Mouse (Mus musculus): ENCODE results near the gene Mllt3. TPM values are rescaled to one million over a fixed set of nuclear protein-coding genes. Genes with fewer than 3 reads are reported as not detected.

Gene Mllt3
- polyA plus RNA-seq, 1 experiment from 2014 or later: 27.5 TPM

DNA sequence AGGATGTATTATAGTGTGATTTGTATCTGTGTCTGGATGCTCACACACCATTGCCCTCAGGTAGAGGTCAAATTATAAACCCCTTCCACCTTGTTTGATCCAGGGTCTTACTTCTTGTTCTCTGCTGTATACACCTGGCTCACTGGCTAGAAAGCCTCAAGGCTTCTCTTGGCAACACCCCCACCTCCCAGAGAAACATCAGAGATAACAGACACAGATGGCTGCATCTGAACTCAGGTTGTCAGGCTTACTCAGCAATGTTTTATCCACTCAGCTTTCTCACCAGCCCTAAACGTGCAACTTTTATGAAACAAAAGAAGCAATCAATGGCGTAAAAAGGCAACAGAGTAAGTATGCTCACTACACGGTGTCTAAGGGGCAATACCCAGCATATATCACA is 75.3 kb downstream of the Mllt3 start:
- Histone ChIP-seq H3K27ac (ENCODE audit: low read length) (no peak overlapping the region), H3K9me3 (ENCODE audit: low read length) (no peaks in the 10 kb centered on the region), H3K4me2 (replicated peaks; ENCODE audit: low read depth, low read length) (no peak overlapping the region), H3K4me3 (ENCODE audit: low read length) (no peak overlapping the region), H3K27me3 (ENCODE audit: insufficient read depth, low read length) (no peaks in the 10 kb centered on the region), H3K4me1 (ENCODE audit: insufficient read depth, low read length) (peaks cover 31% of the 10 kb centered on the region), H3K36me3 (ENCODE audit: insufficient read depth, low read length) (no peaks in the 10 kb centered on the region), H3K9ac (replicated peaks; ENCODE audit: low read length) (no peak overlapping the region)
- no peak for ATAC-seq (ENCODE audit: low FRiP score, low TSS enrichment)
- 55% methylated on average over 3 of the region's 3 CpGs for WGBS

DNA sequence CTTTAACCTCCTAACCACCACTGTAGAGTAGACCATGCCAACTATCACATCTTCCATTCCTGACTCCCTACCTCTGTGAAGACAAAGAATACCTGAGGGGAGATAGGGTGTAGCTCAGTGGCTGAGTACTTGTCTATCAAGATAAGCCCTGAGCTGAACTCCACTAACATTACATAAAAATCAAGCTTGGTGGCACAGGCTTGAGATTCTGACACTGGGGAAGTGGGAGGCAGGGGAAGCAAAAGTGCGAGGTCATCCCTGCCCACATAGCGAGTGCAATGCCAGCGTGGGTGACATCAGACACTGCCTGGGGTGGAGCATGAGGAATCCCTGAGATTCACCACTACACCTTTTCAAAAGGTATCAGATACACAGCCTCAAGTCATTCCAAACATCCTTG is 76.0 kb downstream of the Mllt3 start:
- 77% methylated on average over 3 of the region's 3 CpGs for WGBS
- Histone ChIP-seq H3K27me3 (ENCODE audit: insufficient read depth, low read length) (no peaks in the 10 kb centered on the region), H3K4me2 (replicated peaks; ENCODE audit: low read depth, low read length) (no peak overlapping the region), H3K27ac (ENCODE audit: low read length) (no peak overlapping the region), H3K36me3 (ENCODE audit: insufficient read depth, low read length) (no peaks in the 10 kb centered on the region), H3K9ac (replicated peaks; ENCODE audit: low read length) (no peak overlapping the region), H3K9me3 (ENCODE audit: low read length) (no peaks in the 10 kb centered on the region), H3K4me3 (ENCODE audit: low read length) (no peak overlapping the region), H3K4me1 (ENCODE audit: insufficient read depth, low read length) (peaks cover 28% of the 10 kb centered on the region)
- no peak for ATAC-seq (ENCODE audit: low FRiP score, low TSS enrichment)

DNA sequence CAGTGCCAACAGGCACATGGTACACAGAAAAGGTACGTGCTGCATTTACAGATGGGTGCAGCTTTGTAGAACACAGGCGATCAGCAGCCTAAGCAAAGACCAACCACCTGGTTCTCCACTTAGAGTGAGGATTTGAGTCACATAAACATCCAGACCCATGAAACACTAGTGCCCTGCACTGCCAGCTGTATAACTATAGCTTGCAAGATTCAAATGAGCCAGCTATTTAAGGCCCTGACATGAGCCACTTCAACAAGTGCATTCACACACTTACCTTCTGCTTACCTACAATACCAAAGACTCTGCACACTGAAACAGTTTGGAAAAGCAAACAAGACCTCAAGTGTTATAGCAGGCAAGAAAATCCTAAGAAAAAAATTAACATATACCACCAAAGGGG is 78.0 kb downstream of the Mllt3 start:
- Histone ChIP-seq H3K4me3 (ENCODE audit: low read length) (no peak overlapping the region), H3K36me3 (ENCODE audit: insufficient read depth, low read length) (no peaks in the 10 kb centered on the region), H3K4me1 (ENCODE audit: insufficient read depth, low read length) (peaks cover 28% of the 10 kb centered on the region), H3K4me2 (replicated peaks; ENCODE audit: low read depth, low read length) (no peak overlapping the region), H3K9ac (replicated peaks; ENCODE audit: low read length) (no peak overlapping the region), H3K27me3 (ENCODE audit: insufficient read depth, low read length) (no peaks in the 10 kb centered on the region), H3K27ac (ENCODE audit: low read length) (no peak overlapping the region), H3K9me3 (ENCODE audit: low read length) (no peaks in the 10 kb centered on the region)
- 86% methylated on average over 2 of the region's 2 CpGs for WGBS
- no peak for ATAC-seq (ENCODE audit: low FRiP score, low TSS enrichment)

DNA sequence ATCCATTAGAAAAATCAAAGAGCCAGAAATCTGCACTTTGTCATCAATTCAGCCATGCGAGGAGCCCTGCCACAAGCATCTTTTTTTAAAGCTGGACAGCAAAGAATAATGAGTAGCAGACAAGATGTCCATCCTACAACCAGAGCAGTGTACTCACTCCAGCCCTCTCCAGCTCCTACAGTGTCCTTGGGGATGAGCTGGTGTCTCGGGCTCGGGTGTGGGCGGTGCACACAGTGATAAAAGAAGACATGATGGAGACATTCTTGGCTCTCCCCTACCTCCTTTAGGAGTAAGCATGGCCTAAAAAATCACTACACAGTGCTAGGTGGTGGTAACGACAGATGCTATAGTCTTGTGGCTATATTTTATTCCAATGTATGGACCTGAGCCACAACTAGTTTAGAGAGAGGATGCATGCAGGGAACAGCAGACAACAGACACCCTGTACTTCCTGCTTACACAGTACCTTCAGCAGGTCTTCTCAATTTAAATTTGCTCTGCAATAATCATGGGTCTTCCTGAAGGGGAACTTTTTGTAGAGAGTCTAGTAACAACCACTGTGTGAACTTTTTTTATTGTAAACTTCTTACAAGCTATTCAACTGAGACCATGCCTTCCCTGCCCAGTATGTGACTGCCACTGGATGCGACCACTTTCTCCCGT is 78.6 kb downstream of the Mllt3 start:
- Histone ChIP-seq H3K27ac (ENCODE audit: low read length) (no peak overlapping the region), H3K9me3 (ENCODE audit: low read length) (no peaks in the 10 kb centered on the region), H3K4me3 (ENCODE audit: low read length) (no peak overlapping the region), H3K36me3 (ENCODE audit: insufficient read depth, low read length) (no peaks in the 10 kb centered on the region), H3K4me2 (replicated peaks; ENCODE audit: low read depth, low read length) (no peak overlapping the region), H3K27me3 (ENCODE audit: insufficient read depth, low read length) (no peaks in the 10 kb centered on the region), H3K4me1 (ENCODE audit: insufficient read depth, low read length) (peaks cover 28% of the 10 kb centered on the region), H3K9ac (replicated peaks; ENCODE audit: low read length) (no peak overlapping the region)
- no peak for ATAC-seq (ENCODE audit: low FRiP score, low TSS enrichment)
- 67% methylated on average over 7 of the region's 7 CpGs for WGBS

DNA sequence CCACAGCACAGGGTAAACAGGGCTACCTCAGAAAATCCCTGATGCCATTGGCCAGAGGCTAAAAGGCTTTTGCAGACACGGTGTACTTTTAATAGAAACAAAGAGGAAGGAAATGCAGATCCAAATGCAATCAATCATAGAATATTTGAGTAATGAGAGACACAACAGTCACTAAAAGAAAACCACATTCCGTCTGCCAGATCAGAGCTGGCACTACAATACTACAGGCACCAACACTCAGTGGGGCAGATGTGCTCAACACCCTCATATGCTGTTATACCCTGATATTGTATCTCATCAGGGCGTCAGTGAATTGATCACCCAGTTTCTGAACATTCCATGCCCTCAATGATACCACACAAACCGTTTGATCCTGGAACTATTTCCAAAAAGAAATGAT is 79.4 kb downstream of the Mllt3 start:
- no peaks in the 10 kb centered on the region for H3K36me3 ChIP-seq (ENCODE audit: insufficient read depth, low read length)
- ATAC-seq (ENCODE audit: low FRiP score, low TSS enrichment): no peak
- H3K9ac ChIP-seq (replicated peaks; ENCODE audit: low read length): no peak overlapping the region
- peaks cover 28% of the 10 kb centered on the region for H3K4me1 ChIP-seq (ENCODE audit: insufficient read depth, low read length)
- no peak overlapping the region for H3K4me3 ChIP-seq (ENCODE audit: low read length)
- no peak overlapping the region for H3K4me2 ChIP-seq (replicated peaks; ENCODE audit: low read depth, low read length)
- H3K27me3 ChIP-seq (ENCODE audit: insufficient read depth, low read length): no peaks in the 10 kb centered on the region
- 72% methylated on average over 4 of the region's 4 CpGs for WGBS
- H3K9me3 ChIP-seq (ENCODE audit: low read length): no peaks in the 10 kb centered on the region
- no peak overlapping the region for H3K27ac ChIP-seq (ENCODE audit: low read length)

- Histone ChIP-seq H3K27me3 (ENCODE audit: insufficient read depth, low read length) (no peaks in the 10 kb centered on the region), H3K27ac (ENCODE audit: low read length) (no peak overlapping the region), H3K4me2 (replicated peaks; ENCODE audit: low read depth, low read length) (no peak overlapping the region), H3K9ac (replicated peaks; ENCODE audit: low read length) (no peak overlapping the region), H3K9me3 (ENCODE audit: low read length) (no peaks in the 10 kb centered on the region), H3K4me3 (ENCODE audit: low read length) (no peak overlapping the region), H3K4me1 (ENCODE audit: insufficient read depth, low read length) (peaks cover 25% of the 10 kb centered on the region), H3K36me3 (ENCODE audit: insufficient read depth, low read length) (no peaks in the 10 kb centered on the region)
- no peak for ATAC-seq (ENCODE audit: low FRiP score, low TSS enrichment)
- 86% methylated on average over 4 of the region's 4 CpGs for WGBS
Observed at GRCm38 (mm10) chr4:87953268-87953667, 79.9 kb downstream of the Mllt3 start.

DNA sequence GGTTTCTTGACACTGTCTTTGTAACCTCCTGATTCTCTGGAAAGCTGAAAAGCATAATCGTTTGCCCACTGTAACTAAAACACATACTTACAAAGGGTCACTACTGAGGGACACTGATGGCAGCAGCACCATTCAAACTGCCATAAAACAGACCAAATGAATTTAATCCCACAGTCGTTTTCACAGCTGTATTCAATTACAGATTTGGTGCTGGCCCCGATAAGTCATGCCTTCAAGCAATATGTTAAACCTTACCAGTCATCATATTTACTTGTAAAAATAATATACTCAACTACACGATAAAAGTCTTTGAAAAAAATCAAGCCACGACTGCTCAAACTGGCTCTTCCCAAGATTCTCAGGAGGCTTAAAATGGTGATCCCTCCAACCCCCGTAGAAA is 83.7 kb downstream of the Mllt3 start:
- H3K36me3 ChIP-seq (ENCODE audit: insufficient read depth, low read length): no peaks in the 10 kb centered on the region
- no peak overlapping the region for H3K9ac ChIP-seq (replicated peaks; ENCODE audit: low read length)
- no peaks in the 10 kb centered on the region for H3K9me3 ChIP-seq (ENCODE audit: low read length)
- H3K27ac ChIP-seq (ENCODE audit: low read length): no peak overlapping the region
- peaks cover 10% of the 10 kb centered on the region for H3K4me1 ChIP-seq (ENCODE audit: insufficient read depth, low read length)
- no peaks in the 10 kb centered on the region for H3K27me3 ChIP-seq (ENCODE audit: insufficient read depth, low read length)
- H3K4me2 ChIP-seq (replicated peaks; ENCODE audit: low read depth, low read length): no peak overlapping the region
- 41% methylated on average over 6 of the region's 6 CpGs for WGBS
- no peak for ATAC-seq (ENCODE audit: low FRiP score, low TSS enrichment)
- no peak overlapping the region for H3K4me3 ChIP-seq (ENCODE audit: low read length)

DNA sequence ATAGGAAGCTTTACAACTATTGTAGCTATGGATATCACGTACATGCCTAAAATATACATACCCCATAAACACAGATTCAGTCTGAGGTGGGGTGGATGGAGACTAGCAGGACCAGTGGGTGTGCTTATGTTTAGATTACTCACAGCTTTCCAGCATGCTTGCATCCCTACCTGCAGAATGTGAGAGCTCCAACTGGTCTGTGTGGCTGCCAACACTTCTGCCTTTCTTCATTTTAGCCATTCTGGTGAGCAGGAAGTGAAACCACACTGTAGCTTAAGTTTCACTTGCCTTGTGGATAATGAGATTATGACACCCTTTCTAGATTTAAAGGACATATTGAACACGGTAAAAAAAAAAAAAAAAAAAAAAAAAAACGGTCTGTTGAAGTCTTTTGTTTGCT is 88.8 kb downstream of the Mllt3 start:
- Histone ChIP-seq H3K9me3 (ENCODE audit: low read length) (no peaks in the 10 kb centered on the region), H3K27ac (ENCODE audit: low read length) (no peak overlapping the region), H3K27me3 (ENCODE audit: insufficient read depth, low read length) (no peaks in the 10 kb centered on the region), H3K4me1 (ENCODE audit: insufficient read depth, low read length) (0 out of 2 replicates have a peak, but pooled peaks cover 5% of the 10 kb centered on the region), H3K36me3 (ENCODE audit: insufficient read depth, low read length) (no peaks in the 10 kb centered on the region), H3K4me2 (replicated peaks; ENCODE audit: low read depth, low read length) (no peak overlapping the region), H3K9ac (replicated peaks; ENCODE audit: low read length) (no peak overlapping the region), H3K4me3 (ENCODE audit: low read length) (no peak overlapping the region)
- ATAC-seq (ENCODE audit: low FRiP score, low TSS enrichment): no peak
- WGBS: 79% methylated on average over 3 of the region's 3 CpGs

- Histone ChIP-seq H3K27ac (ENCODE audit: low read length) (no peak overlapping the region), H3K4me1 (ENCODE audit: insufficient read depth, low read length) (0 out of 2 replicates have a peak, but pooled peaks cover 5% of the 10 kb centered on the region), H3K4me3 (ENCODE audit: low read length) (no peak overlapping the region), H3K36me3 (ENCODE audit: insufficient read depth, low read length) (no peaks in the 10 kb centered on the region), H3K27me3 (ENCODE audit: insufficient read depth, low read length) (no peaks in the 10 kb centered on the region), H3K4me2 (replicated peaks; ENCODE audit: low read depth, low read length) (no peak overlapping the region), H3K9ac (replicated peaks; ENCODE audit: low read length) (no peak overlapping the region), H3K9me3 (ENCODE audit: low read length) (no peaks in the 10 kb centered on the region)
- WGBS: 86% methylated on average over 8 of the region's 8 CpGs
- ATAC-seq (ENCODE audit: low FRiP score, low TSS enrichment): no peak
Observed at GRCm38 (mm10) chr4:87942921-87943403, 90.2 kb downstream of the Mllt3 start.

DNA sequence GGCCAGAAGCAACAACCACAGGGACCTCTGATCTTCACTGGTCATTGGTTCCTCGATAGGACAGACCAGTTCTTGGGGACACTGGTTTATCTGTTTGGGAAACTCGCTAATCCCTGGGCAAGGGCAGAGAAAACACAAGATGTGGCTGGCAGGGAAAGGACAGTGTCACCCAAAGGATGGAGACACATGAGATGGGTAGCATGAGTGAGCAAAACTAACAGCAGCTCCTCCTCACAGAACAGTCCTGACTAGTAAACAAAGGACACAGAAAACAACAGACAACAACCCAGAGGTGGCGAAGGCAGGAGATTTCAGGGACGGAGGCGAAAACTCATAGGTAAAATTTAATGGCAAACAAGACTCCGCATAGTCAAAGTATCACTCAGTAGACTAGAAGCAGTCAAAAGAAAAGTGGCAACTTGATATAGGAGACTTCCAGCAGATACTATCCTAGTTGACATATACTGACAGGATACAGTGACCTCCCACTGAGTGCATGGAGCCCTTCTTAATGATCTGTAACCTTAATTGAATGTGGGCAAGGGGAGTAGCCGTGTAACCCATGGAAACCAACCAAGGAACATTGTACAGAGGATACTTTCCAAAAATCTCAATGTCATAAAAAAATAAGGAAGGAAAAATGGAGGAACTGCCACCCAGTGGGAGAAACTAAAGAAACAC is 93.5 kb downstream of the Mllt3 start:
- H3K9ac ChIP-seq (replicated peaks; ENCODE audit: low read length): no peak overlapping the region
- H3K4me3 ChIP-seq (ENCODE audit: low read length): no peak overlapping the region
- H3K27ac ChIP-seq (ENCODE audit: low read length): no peak overlapping the region
- WGBS: 56% methylated on average over 7 of the region's 7 CpGs
- no peaks in the 10 kb centered on the region for H3K9me3 ChIP-seq (ENCODE audit: low read length)
- no peaks in the 10 kb centered on the region for H3K27me3 ChIP-seq (ENCODE audit: insufficient read depth, low read length)
- no peak overlapping the region for H3K4me2 ChIP-seq (replicated peaks; ENCODE audit: low read depth, low read length)
- H3K4me1 ChIP-seq (ENCODE audit: insufficient read depth, low read length): 0 out of 2 replicates have a peak, but pooled peaks cover 5% of the 10 kb centered on the region
- ATAC-seq (ENCODE audit: low FRiP score, low TSS enrichment): peak; percentile 70; the same call in 1 of the 2 replicates
- no peaks in the 10 kb centered on the region for H3K36me3 ChIP-seq (ENCODE audit: insufficient read depth, low read length)
